Mouse (Mus musculus): ENCODE results near the gene Foxred2. TPM values are rescaled to one million over a fixed set of nuclear protein-coding genes. Genes with fewer than 3 reads are reported as not detected.

Gene Foxred2
- polyA plus RNA-seq, 1 experiment from 2014 or later, result 0.55 TPM

- no peaks in the 10 kb centered on the region for H3K27me3 ChIP-seq (ENCODE audit: control insufficient read depth, insufficient read depth, low read length)
- H3K9me3 ChIP-seq (ENCODE audit: control insufficient read depth, low read length), result no peaks in the 10 kb centered on the region
- 96% methylated on average over 2 of the region's 2 CpGs for WGBS
- peaks cover 73% of the 10 kb centered on the region for H3K36me3 ChIP-seq (ENCODE audit: control insufficient read depth, insufficient read depth, low read length)
- no peak for ATAC-seq (ENCODE audit: insufficient number of reproducible peaks, insufficient read depth, low FRiP score, low read depth)
- peaks cover 4 to 18% of the 10 kb centered on the region in 2 experiments; a peak in 3 of 4 replicates for H3K4me1 ChIP-seq (ENCODE audit: control insufficient read depth in 2 of 2, insufficient read depth in 2 of 2, low read length in 2 of 2)
- H3K4me2 ChIP-seq (ENCODE audit: low read length), result no peak overlapping the region
- H3K4me3 ChIP-seq (ENCODE audit: control insufficient read depth in 1 of 2, insufficient read depth in 1 of 2, low read depth in 1 of 2, low read length in 2 of 2), result no peak overlapping the region
- no peak overlapping the region for H3K9ac ChIP-seq (ENCODE audit: low read length)
- no peak overlapping the region for H3K27ac ChIP-seq (replicated peaks in 1 of 2; ENCODE audit: control insufficient read depth in 1 of 2, insufficient read depth in 1 of 2, low read depth in 2 of 2, low read length in 2 of 2)
These were observed 31.3 kb downstream of the Foxred2 start for GRCm38 (mm10) chr15:77925195-77925594.

DNA sequence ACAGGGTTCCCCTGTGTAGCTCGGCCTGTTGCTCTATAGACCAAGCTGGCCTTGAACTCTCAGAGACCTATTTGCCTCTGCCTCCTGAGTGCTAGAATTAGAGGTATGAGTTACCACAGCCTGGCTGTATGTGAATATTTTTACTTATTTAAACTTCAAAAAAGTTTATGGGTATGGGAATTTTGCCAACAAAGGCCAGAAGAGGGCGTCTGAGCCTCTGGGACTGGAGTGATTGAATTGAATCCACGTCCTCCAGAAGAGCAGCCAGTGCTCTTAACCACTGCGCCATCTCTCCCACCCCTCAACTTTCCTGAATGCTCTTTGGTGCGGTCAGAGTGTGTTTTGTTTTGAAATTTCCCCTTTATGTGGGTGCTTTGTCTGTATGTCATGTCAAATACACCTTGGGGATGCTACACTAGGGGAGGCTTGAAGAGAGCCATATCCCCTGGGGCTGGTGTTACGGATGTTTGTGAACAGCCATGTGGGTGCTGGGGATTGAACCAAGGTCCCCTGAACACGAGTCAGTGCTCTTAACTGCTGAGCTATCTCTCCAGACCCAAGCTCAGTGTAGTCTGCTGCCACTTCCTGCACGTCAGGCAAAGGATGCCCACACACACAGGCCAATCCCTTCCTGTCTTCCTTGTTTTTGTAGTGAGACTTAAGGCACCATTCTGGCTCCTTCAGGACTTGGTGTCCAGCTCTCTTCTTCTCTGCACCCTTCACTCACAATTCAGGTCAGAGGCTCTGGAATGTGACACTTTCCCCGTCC lies 33.1 kb downstream of the Foxred2 start:
- WGBS, result 66% methylated on average over 9 of the region's 9 CpGs
- Histone ChIP-seq H3K9ac (ENCODE audit: low read length) (no peak overlapping the region), H3K36me3 (ENCODE audit: control insufficient read depth, insufficient read depth, low read length) (peaks cover 89% of the 10 kb centered on the region), H3K4me1 (ENCODE audit: control insufficient read depth in 2 of 2, insufficient read depth in 2 of 2, low read length in 2 of 2) (peaks cover 4 to 12% of the 10 kb centered on the region in 2 experiments; a peak in 3 of 4 replicates), H3K27me3 (ENCODE audit: control insufficient read depth, insufficient read depth, low read length) (no peaks in the 10 kb centered on the region), H3K4me2 (ENCODE audit: low read length) (no peak overlapping the region), H3K27ac (replicated peaks in 1 of 2; ENCODE audit: control insufficient read depth in 1 of 2, insufficient read depth in 1 of 2, low read depth in 2 of 2, low read length in 2 of 2) (no peak overlapping the region), H3K9me3 (ENCODE audit: control insufficient read depth, low read length) (no peaks in the 10 kb centered on the region), H3K4me3 (ENCODE audit: control insufficient read depth in 1 of 2, insufficient read depth in 1 of 2, low read depth in 1 of 2, low read length in 2 of 2) (no peak overlapping the region)
- ATAC-seq (ENCODE audit: insufficient number of reproducible peaks, insufficient read depth, low FRiP score, low read depth), result no peak

- Histone ChIP-seq H3K4me1 (ENCODE audit: control insufficient read depth in 2 of 2, insufficient read depth in 2 of 2, low read length in 2 of 2) (peaks cover 1 to 6% of the 10 kb centered on the region in 2 experiments; a peak in 3 of 4 replicates), H3K27ac (replicated peaks in 1 of 2; ENCODE audit: control insufficient read depth in 1 of 2, insufficient read depth in 1 of 2, low read depth in 2 of 2, low read length in 2 of 2) (no peak overlapping the region), H3K4me2 (ENCODE audit: low read length) (no peak overlapping the region), H3K36me3 (ENCODE audit: control insufficient read depth, insufficient read depth, low read length) (peaks cover 97% of the 10 kb centered on the region), H3K9ac (ENCODE audit: low read length) (no peak overlapping the region), H3K4me3 (ENCODE audit: control insufficient read depth in 1 of 2, insufficient read depth in 1 of 2, low read depth in 1 of 2, low read length in 2 of 2) (no peak overlapping the region), H3K27me3 (ENCODE audit: control insufficient read depth, insufficient read depth, low read length) (no peaks in the 10 kb centered on the region), H3K9me3 (ENCODE audit: control insufficient read depth, low read length) (no peaks in the 10 kb centered on the region)
- no peak for ATAC-seq (ENCODE audit: insufficient number of reproducible peaks, insufficient read depth, low FRiP score, low read depth)
- 78% methylated on average over 9 of the region's 9 CpGs for WGBS
These were observed 33.8 kb downstream of the Foxred2 start for GRCm38 (mm10) chr15:77922710-77923109.

DNA sequence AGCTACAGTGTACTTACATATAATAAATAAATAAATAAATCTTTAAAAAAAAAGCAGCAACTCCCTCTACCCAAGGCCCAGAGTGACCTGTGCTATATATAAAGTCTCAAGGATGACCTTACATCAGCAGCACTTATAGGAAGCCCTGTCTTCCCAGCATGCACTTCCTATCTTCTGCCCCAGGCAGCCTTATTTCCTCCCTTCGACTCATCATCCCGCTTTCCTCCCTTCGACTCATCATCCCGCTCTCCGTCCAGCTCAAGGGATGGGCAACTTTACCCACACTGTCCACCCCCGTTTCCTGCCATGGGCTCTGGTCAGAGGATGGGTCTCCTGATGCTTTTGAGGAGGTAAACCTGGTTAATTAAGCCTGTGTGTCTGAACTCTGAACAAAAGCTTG lies 34.9 kb downstream of the Foxred2 start:
- no peaks in the 10 kb centered on the region for H3K9me3 ChIP-seq (ENCODE audit: control insufficient read depth, low read length)
- no peak overlapping the region for H3K4me3 ChIP-seq (ENCODE audit: control insufficient read depth in 1 of 2, insufficient read depth in 1 of 2, low read depth in 1 of 2, low read length in 2 of 2)
- H3K4me2 ChIP-seq (ENCODE audit: low read length), result no peak overlapping the region
- H3K36me3 ChIP-seq (ENCODE audit: control insufficient read depth, insufficient read depth, low read length), result peaks cover 94% of the 10 kb centered on the region
- H3K27ac ChIP-seq (replicated peaks in 1 of 2; ENCODE audit: control insufficient read depth in 1 of 2, insufficient read depth in 1 of 2, low read depth in 2 of 2, low read length in 2 of 2), result no peak overlapping the region
- no peaks in the 10 kb centered on the region for H3K27me3 ChIP-seq (ENCODE audit: control insufficient read depth, insufficient read depth, low read length)
- ATAC-seq (ENCODE audit: insufficient number of reproducible peaks, insufficient read depth, low FRiP score, low read depth), result no peak
- H3K9ac ChIP-seq (ENCODE audit: low read length), result no peak overlapping the region
- no peaks in the 10 kb centered on the region for H3K4me1 ChIP-seq (ENCODE audit: control insufficient read depth in 2 of 2, insufficient read depth in 2 of 2, low read length in 2 of 2)
- 66% methylated on average over 6 of the region's 6 CpGs for WGBS

GRCm38 (mm10) chr15:77920511-77921462 lies 35.7 kb downstream of the Foxred2 start:
- H3K27ac ChIP-seq (replicated peaks in 1 of 2; ENCODE audit: control insufficient read depth in 1 of 2, insufficient read depth in 1 of 2, low read depth in 2 of 2, low read length in 2 of 2), result no peak overlapping the region
- H3K9ac ChIP-seq (ENCODE audit: low read length), result no peak overlapping the region
- no peak overlapping the region for H3K4me3 ChIP-seq (ENCODE audit: control insufficient read depth in 1 of 2, insufficient read depth in 1 of 2, low read depth in 1 of 2, low read length in 2 of 2)
- WGBS, result 78% methylated on average over 10 of the region's 10 CpGs
- H3K4me1 ChIP-seq (ENCODE audit: control insufficient read depth in 2 of 2, insufficient read depth in 2 of 2, low read length in 2 of 2), result no peaks in the 10 kb centered on the region
- peaks cover 94% of the 10 kb centered on the region for H3K36me3 ChIP-seq (ENCODE audit: control insufficient read depth, insufficient read depth, low read length)
- no peaks in the 10 kb centered on the region for H3K27me3 ChIP-seq (ENCODE audit: control insufficient read depth, insufficient read depth, low read length)
- no peaks in the 10 kb centered on the region for H3K9me3 ChIP-seq (ENCODE audit: control insufficient read depth, low read length)
- no peak for ATAC-seq (ENCODE audit: insufficient number of reproducible peaks, insufficient read depth, low FRiP score, low read depth)
- H3K4me2 ChIP-seq (ENCODE audit: low read length), result no peak overlapping the region

GRCm38 (mm10) chr15:77919441-77919840 lies 37.1 kb downstream of the Foxred2 start:
- no peaks in the 10 kb centered on the region for H3K9me3 ChIP-seq (ENCODE audit: control insufficient read depth, low read length)
- peaks cover 93% of the 10 kb centered on the region for H3K36me3 ChIP-seq (ENCODE audit: control insufficient read depth, insufficient read depth, low read length)
- H3K4me1 ChIP-seq (ENCODE audit: control insufficient read depth in 2 of 2, insufficient read depth in 2 of 2, low read length in 2 of 2), result no peaks in the 10 kb centered on the region
- H3K27me3 ChIP-seq (ENCODE audit: control insufficient read depth, insufficient read depth, low read length), result no peaks in the 10 kb centered on the region
- WGBS, result 93% methylated on average over 12 of the region's 12 CpGs
- no peak overlapping the region for H3K4me2 ChIP-seq (ENCODE audit: low read length)
- no peak overlapping the region for H3K27ac ChIP-seq (replicated peaks in 1 of 2; ENCODE audit: control insufficient read depth in 1 of 2, insufficient read depth in 1 of 2, low read depth in 2 of 2, low read length in 2 of 2)
- H3K4me3 ChIP-seq (ENCODE audit: control insufficient read depth in 1 of 2, insufficient read depth in 1 of 2, low read depth in 1 of 2, low read length in 2 of 2), result no peak overlapping the region
- ATAC-seq (ENCODE audit: insufficient number of reproducible peaks, insufficient read depth, low FRiP score, low read depth), result no peak
- H3K9ac ChIP-seq (ENCODE audit: low read length), result no peak overlapping the region

DNA sequence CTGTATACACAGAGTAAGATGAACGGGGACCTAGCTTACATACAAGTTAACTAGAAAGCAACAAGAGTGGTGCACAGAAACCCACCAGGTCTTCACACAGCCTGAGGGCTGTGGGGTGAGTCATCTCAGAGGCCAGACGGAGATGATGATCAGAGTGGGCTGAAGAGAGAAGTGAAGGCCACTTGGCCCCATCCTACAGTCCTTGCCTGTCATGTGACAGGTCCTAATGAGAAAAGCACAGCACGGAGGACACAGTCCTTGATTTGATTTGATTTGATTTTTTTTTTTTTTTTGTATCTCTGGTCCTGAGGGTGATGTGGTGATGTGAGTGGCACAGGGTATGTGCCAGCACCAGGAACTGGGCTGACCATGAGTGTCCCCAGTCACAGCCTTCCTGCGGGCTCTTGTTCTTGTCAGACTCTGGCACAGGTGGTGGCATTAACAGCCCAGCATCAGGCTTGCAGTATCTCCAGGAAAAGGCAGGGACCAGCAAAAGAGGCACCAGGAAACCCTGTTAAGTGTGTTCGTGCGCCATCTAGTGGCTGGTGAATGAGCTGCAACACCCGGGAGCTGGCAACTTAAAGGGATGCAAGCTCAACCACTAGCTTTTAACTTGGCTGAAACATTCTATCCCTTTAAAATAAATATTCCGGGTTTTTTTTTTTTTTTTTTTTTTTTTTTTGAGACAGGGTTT lies 39.5 kb downstream of the Foxred2 start:
- Histone ChIP-seq H3K27ac (replicated peaks in 1 of 2; ENCODE audit: control insufficient read depth in 1 of 2, insufficient read depth in 1 of 2, low read depth in 2 of 2, low read length in 2 of 2) (no peak overlapping the region), H3K4me3 (ENCODE audit: control insufficient read depth in 1 of 2, insufficient read depth in 1 of 2, low read depth in 1 of 2, low read length in 2 of 2) (no peak overlapping the region), H3K36me3 (ENCODE audit: control insufficient read depth, insufficient read depth, low read length) (peaks cover 81% of the 10 kb centered on the region), H3K4me1 (ENCODE audit: control insufficient read depth in 2 of 2, insufficient read depth in 2 of 2, low read length in 2 of 2) (peaks cover 8 to 10% of the 10 kb centered on the region in 2 experiments; a peak in 2 of 4 replicates), H3K27me3 (ENCODE audit: control insufficient read depth, insufficient read depth, low read length) (no peaks in the 10 kb centered on the region), H3K9ac (ENCODE audit: low read length) (no peak overlapping the region), H3K4me2 (ENCODE audit: low read length) (no peak overlapping the region), H3K9me3 (ENCODE audit: control insufficient read depth, low read length) (no peaks in the 10 kb centered on the region)
- ATAC-seq (ENCODE audit: insufficient number of reproducible peaks, insufficient read depth, low FRiP score, low read depth), result no peak
- WGBS, result 40% methylated on average over 8 of the region's 8 CpGs
